Mouse (Mus musculus) cerebellum, postnatal 36 days (tissue): Measurements from ENCODE around the gene Il10.

Experiments
- DNase-seq, 2 experiments: peaks; one replicate each; pipeline ENCODE4 v3.0.0; 2021 to 2022; ENCODE audit warnings: mixed read lengths in 2 of 2

The Il10 gene

GRCm38 (mm10) chr1:131019492-131020098, at the start of gene Il10:
Gene Il10, plus strand, starts transcription at chr1:131019845.
- no peak for DNase-seq

GRCm38 (mm10) chr1:130979455-130979854, 40.2 kb upstream of the Il10 start:
- DNase-seq: peak; percentile 49 to 58

GRCm38 (mm10) chr1:130984441-130984840, 35.2 kb upstream of the Il10 start:
- no peak for DNase-seq

- DNase-seq: no peak
Measured at GRCm38 (mm10) chr1:130987001-130987400, 32.6 kb upstream of the Il10 start.

- DNase-seq: no peak
Measured at GRCm38 (mm10) chr1:130987418-130987817, 32.2 kb upstream of the Il10 start.

GRCm38 (mm10) chr1:130989331-130989730, 30.3 kb upstream of the Il10 start:
- no peak for DNase-seq

- DNase-seq: no peak
Measured at GRCm38 (mm10) chr1:130990448-130990847, 29.2 kb upstream of the Il10 start.

- DNase-seq: no peak
Measured at GRCm38 (mm10) chr1:130993574-130994154, 26.0 kb upstream of the Il10 start.

- no peak for DNase-seq
Measured at GRCm38 (mm10) chr1:130995515-130995914, 24.1 kb upstream of the Il10 start.

- no peak for DNase-seq
Measured at GRCm38 (mm10) chr1:130996356-130996755, 23.3 kb upstream of the Il10 start.

GRCm38 (mm10) chr1:130997441-130997840, 22.2 kb upstream of the Il10 start:
- no peak for DNase-seq

GRCm38 (mm10) chr1:130998321-130998720, 21.3 kb upstream of the Il10 start:
- no peak for DNase-seq

GRCm38 (mm10) chr1:130999708-131000107, 19.9 kb upstream of the Il10 start:
- no peak for DNase-seq

- no peak for DNase-seq
Measured at GRCm38 (mm10) chr1:131000296-131000695, 19.3 kb upstream of the Il10 start.

GRCm38 (mm10) chr1:131002561-131002960, 17.1 kb upstream of the Il10 start:
- DNase-seq: no peak

GRCm38 (mm10) chr1:131003037-131003922, 16.4 kb upstream of the Il10 start:
- DNase-seq: no peak

GRCm38 (mm10) chr1:131006069-131006468, 13.6 kb upstream of the Il10 start:
- no peak for DNase-seq

- no peak for DNase-seq
Measured at GRCm38 (mm10) chr1:131010201-131011153, 9.2 kb upstream of the Il10 start.

- DNase-seq: no peak
Measured at GRCm38 (mm10) chr1:131012494-131012893, 7.2 kb upstream of the Il10 start.

GRCm38 (mm10) chr1:131013926-131014325, 5.7 kb upstream of the Il10 start:
- no peak for DNase-seq

- no peak for DNase-seq
Measured at GRCm38 (mm10) chr1:131015281-131015680, 4.4 kb upstream of the Il10 start.

- no peak for DNase-seq
Measured at GRCm38 (mm10) chr1:131015879-131016278, 3.8 kb upstream of the Il10 start.
